Mouse (Mus musculus): ENCODE data around the gene Zmynd10. TPM values are rescaled to one million over a fixed set of nuclear protein-coding genes. Genes with fewer than 3 reads are reported as not detected.
A peak's percentile ranks its signal among the peaks of the same experiment; 100 is the strongest.

Gene Zmynd10
- not detected for total RNA-seq (2021)

DNA sequence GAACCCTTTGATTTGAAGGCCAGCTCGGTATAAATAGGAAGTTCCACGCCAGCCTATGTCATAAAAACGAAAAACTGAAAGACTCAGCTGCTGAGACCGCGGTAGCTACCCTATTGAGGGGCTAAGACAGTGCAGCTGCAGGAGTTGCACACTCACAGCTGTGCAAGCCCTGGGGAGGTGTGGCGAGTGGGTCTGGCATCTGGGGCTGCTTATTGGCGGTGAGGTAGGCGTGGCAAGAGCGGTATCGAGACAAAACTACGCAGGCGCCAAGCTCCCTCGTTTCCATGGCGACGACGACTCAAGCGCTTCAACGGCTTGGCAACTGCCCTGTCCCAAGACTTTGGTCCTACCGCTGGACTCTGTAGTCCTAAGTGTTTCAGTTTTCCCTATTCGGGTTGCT lies at the start of gene Zmynd10:
Zmynd10 (plus strand) TSS at position 273 of the 400 bp plus-strand sequence.
- peak; percentile 81 to 82 for DNase-seq
- intact Hi-C loops (cut with DNase I) = no loop called here

DNA sequence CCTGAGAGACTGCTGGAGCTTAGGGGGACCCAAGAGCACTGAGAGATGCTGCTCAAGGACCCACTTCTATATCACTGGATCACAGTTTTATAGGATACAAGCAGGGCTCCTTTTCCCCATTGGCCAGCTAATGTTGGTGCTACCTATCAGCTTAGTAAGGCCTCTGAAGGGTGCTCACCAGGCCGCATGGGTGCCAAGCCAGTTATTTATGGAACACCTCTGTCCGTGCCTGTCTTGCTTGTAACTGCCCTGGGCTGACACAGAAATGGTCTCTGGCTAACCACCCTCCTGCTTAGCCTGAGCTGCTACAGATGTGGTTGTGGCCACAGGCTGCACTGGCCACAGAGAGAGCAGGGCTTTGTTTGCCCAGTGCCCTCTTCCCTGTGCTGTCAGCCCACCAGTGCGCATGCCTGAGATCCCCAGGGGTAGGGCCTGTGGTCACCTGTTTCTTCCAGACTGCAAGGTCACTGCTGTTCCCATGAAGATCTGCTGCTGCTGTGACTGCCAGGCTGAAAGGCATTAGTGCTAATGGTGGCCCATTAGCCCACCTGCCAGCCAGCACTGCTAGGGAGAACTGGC lies 46.3 kb upstream of the Zmynd10 start:
- intact Hi-C loops (cut with DNase I) = no loop called here
- no peak for DNase-seq

GRCm38 (mm10) chr9:107502131-107502846 lies 44.8 kb upstream of the Zmynd10 start:
- intact Hi-C loops (cut with DNase I) = no loop called here

GRCm38 (mm10) chr9:107504662-107505537 lies 42.2 kb upstream of the Zmynd10 start:
- intact Hi-C loops (cut with DNase I) = no loop called here
- DNase-seq = no peak

More at GRCm38 (mm10) chr9:107502131-107502846, 44.8 kb upstream of the Zmynd10 start:
- DNase-seq = no peak

DNA sequence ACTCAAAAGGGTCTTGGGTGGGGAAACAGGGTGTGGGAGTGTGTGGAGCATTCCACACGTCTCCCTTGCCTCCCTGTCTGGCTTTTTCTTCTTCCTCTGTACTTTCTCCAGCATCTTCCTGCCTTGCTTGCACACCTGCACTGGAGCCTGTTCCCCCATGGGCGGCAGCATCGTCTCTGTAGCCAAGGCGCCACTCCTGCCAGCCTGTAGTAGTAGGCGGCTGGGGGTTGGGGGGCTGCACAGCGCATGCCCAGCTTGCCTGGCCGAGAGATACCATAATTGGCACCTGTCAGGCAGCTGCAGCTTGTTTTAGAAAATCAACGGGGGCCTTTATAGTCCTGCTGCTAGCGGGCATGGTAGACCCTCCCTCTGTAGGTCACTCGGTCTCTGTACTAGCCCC lies 38.8 kb upstream of the Zmynd10 start:
- no peak for DNase-seq
- intact Hi-C loops (cut with DNase I) = no loop called here

DNA sequence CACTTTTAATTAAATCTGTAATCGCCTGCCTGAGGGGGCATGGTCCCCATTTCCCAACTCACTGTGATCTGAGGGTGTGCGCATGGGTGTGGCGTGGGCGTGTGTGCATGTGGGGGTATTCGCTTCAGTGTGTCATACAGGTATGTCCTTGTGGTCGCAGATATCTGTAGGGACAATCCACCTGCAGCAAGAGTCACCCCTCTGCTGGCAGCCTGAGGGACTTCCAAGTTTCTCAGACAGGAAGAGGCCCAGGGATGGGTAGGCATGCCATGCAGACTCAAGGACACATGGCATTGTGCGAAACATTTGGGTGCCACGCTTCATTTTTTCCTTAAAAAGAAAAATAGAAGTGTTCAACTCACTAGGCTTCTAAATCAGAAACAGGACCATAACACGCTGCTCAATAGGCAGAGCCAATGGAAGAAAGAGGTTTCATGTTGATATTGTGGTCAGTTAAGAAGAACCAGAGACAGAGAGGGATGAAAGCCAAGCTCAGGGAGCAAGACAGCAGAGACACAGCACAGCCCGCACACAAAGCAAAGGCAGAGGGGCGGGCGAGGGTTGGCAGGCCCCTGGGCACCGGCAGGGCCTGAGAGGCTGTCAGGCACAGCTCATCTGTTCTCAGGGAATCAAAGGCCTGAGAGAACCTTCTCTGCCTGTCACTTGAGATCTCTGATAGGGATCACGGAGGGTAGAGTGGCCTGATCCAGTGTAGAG lies 36.6 kb upstream of the Zmynd10 start:
- DNase-seq = no peak
- intact Hi-C loops (cut with DNase I) = no loop called here

DNA sequence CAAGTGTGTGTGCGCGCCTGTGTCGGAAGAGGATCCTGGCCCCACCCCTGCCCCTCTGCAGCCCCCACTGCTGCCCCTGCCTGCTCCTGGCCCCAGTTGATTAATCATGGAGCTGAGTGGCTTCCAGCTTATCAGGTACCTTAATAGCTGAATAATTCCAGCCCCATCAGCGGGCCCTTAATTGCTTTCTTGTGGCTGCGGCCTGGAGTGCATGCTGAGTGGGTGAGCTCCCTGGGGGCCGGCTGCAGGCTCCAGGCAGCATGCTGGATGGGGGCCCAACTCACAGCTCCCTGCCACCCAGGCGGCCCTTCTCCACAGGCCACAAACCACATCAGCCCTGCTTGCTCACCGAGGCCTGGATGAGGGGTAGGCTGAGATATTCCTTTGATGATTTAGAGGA lies 35.7 kb upstream of the Zmynd10 start:
- DNase-seq = no peak
- intact Hi-C loops (cut with DNase I) = no loop called here

DNA sequence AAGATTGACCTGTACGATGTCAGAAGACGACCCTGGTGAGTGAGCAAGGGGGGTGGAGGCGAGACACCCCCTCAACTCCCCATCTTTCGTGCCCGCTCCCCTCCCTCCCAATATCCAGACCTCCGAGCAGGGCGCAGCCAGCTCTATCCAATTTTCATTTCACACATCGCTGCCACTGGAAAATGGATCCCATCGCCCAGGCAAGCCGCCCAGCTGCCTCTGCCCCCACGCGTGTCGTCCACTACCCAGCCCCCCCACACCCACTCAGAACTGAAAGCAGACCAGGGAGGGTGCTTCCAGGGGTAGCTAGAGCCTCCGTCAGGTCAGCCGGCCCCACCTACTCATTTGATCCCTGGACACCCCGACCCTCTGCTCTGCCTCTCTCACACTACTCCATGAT lies 34.8 kb upstream of the Zmynd10 start:
- no peak for DNase-seq
- intact Hi-C loops (cut with DNase I) = no loop called here

- intact Hi-C loops (cut with DNase I) = loop anchor here (1.0 to 2.0 kb wide), 2 partner anchors 148 to 156 kb away; no protein-coding TSS in a partner anchor
- DNase-seq = peak; percentile 83 to 89
Observed at GRCm38 (mm10) chr9:107514303-107514955, 32.7 kb upstream of the Zmynd10 start.

GRCm38 (mm10) chr9:107520331-107520730 lies 26.8 kb upstream of the Zmynd10 start:
- intact Hi-C loops (cut with DNase I) = no loop called here
- DNase-seq = no peak

GRCm38 (mm10) chr9:107521190-107521589 lies 25.9 kb upstream of the Zmynd10 start:
- intact Hi-C loops (cut with DNase I) = no loop called here
- no peak for DNase-seq

DNA sequence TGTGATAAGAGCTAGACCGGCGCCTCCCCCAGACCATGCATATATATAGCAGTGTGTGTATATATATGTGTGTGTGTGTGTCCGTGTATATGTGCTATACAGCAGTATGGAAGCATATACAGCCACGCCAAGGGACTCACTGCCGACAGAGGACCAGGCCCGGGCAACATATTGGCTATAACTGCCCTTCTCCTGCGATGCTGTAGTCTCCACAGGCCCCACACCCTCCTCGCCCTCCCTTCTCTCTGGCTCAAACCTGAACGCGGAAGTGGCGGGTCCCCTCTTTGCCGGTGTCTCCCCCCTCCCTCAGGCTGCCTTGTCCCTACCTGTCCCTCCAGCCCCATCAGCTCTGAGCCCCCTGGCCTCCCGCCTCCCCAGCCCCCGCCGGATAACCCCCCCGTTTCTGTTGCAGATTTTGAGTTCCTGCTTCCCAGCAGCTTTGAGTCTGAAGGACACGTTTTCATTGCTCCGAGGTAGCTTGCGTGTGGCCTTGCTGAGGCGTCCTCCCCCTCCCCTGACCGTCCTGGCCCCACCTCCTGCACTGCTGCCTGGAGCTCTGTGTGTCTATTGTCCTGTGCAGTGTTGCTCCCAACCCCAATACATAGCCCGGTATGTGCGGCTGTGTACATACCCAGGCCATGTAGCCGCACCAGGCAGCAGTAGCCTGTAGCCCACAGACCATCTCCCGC lies 25.2 kb upstream of the Zmynd10 start:
- intact Hi-C loops (cut with DNase I) = no loop called here
- no peak for DNase-seq

- no peak for DNase-seq
- intact Hi-C loops (cut with DNase I) = no loop called here
Observed at GRCm38 (mm10) chr9:107522400-107522711, 24.7 kb upstream of the Zmynd10 start.

- peak; percentile 54 to 63 for DNase-seq
Observed at GRCm38 (mm10) chr9:107526198-107527026, 20.7 kb upstream of the Zmynd10 start.

DNA sequence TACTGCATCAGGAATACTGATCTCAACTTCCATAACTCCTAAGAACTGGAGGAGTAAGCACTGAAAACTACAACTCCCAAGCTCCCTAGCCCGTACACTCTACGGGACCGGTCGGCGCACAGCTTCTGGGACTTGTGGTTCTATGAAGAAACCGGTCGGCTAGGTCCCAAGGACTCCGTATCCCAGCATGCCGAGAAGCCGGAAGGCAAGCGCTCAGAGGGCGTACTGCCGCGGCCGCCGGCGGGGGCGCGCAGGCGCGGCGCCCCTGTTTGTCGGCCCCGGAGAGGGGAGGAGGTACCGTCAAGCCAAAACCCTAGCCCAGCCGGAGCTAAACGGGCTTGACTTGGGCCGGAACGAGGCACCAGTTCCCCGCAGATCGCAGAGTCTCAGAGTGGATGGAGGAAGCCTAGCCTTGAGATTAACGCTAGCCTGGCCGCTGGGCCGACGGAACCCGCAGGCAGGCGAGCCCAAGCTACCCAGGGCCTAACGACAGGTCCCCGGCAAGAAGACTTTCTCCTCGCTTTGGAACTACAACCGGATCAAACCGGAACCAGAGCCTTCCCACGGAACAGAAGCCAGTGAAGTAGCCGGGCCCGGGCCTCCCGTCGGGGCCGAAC lies 13.2 kb upstream of the Zmynd10 start, which contains the start of gene Tmem115:
Tmem115 (plus strand) TSS at position 155 of the 617 bp plus-strand sequence.
- peak; percentile 85 to 89 for DNase-seq
- intact Hi-C loops (cut with DNase I) = loop anchor here (10.0 kb wide), 1 partner anchor 639 kb away; the partner anchor contains the start of gene Manf

More at GRCm38 (mm10) chr9:107526198-107527026, 20.7 kb upstream of the Zmynd10 start:
- intact Hi-C loops (cut with DNase I) = no loop called here

GRCm38 (mm10) chr9:107534408-107535202 lies 12.5 kb upstream of the Zmynd10 start:
- DNase-seq = peak in 1 of 2 experiments; percentile 28
- intact Hi-C loops (cut with DNase I) = loop anchor here (10.0 kb wide), 1 partner anchor 640 kb away; the partner anchor contains the start of gene Manf

DNA sequence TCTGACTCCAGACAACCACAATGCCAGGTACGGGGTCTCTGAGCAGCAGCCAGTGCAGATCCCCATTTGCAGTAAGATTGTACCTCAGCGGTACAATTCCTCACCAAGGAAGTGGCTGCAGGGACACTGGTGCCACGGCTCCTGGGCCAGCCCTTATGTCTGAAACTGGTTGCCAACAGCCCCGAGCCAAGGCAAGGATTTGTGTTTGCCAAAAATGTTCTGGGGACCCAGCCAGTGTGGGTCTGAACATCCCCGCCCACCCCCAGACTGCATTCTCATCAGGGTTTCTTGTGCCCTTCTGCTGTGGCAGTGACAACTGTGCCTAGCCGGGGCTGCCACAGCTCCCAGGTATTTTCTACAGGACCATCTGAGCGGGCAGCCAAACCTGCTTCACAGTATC lies 8.9 kb upstream of the Zmynd10 start:
- intact Hi-C loops (cut with DNase I) = loop anchor here (10.0 kb wide), 1 partner anchor 643 kb away; the partner anchor contains the start of gene Manf
- no peak for DNase-seq

Data from heart, postnatal 36 days (tissue).